Mouse (Mus musculus): ENCODE measurements around the gene Ensa. TPM values are rescaled to one million over a fixed set of nuclear protein-coding genes. Genes with fewer than 3 reads are reported as not detected.

The Ensa gene
- polyA plus RNA-seq, 1 experiment: 13.9 TPM

DNA sequence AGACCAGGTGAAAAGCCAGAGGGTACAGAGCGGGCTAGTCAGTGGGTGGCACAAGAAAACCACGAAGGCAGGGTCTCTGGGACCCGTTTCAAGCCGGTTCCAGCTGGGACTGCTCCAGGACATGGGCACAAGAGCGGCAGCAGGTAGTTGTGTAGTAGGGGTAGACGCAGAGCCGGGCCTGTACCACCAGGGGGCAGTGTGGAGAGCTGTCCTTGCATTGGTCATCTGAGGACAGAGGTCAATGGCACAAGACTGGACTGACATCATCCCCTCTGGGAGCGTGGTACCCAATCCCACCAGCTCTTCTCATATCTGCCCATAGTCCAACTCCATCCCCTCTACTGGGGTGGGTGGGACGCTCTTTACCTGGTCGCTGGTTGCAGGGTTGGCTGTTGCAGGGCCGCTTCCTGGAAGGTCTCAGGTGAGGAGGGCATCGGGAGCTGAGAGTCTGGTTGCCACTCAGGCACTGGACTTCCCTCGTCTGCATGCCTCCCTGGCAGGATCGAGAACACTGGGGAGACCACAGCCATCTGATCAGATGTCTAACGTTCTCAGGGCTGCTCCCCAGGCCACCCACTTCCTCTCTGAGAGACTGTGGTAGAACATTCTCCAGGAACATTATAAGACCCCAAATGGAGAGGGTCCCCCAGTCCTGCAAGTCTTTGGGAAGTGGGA, 52.1 kb downstream of the Ensa start:
- Histone ChIP-seq H3K4me3 (ENCODE audit: control insufficient read depth, low read depth, low read length) (no peak overlapping the region), H3K4me1 (ENCODE audit: control insufficient read depth, insufficient read depth, low read length) (peaks cover 24% of the 10 kb centered on the region), H3K36me3 (ENCODE audit: control insufficient read depth, insufficient read depth, low read length) (no peaks in the 10 kb centered on the region), H3K27me3 (ENCODE audit: control insufficient read depth, insufficient read depth, low read length) (no peaks in the 10 kb centered on the region), H3K27ac (ENCODE audit: control insufficient read depth, insufficient read depth, low read depth, low read length) (peak overlapping the region; percentile 5; the same call in 1 of the 2 replicates)
- TF ChIP-seq CTCF (IDR thresholded peaks at IDR 0.05; ENCODE audit: control insufficient read depth, insufficient read depth, insufficient replicate concordance, low read depth, low read length) (peak; percentile 98), POLR2A (IDR thresholded peaks at IDR 0.05; ENCODE audit: control insufficient read depth, low read depth, low read length) (no peak)

DNA sequence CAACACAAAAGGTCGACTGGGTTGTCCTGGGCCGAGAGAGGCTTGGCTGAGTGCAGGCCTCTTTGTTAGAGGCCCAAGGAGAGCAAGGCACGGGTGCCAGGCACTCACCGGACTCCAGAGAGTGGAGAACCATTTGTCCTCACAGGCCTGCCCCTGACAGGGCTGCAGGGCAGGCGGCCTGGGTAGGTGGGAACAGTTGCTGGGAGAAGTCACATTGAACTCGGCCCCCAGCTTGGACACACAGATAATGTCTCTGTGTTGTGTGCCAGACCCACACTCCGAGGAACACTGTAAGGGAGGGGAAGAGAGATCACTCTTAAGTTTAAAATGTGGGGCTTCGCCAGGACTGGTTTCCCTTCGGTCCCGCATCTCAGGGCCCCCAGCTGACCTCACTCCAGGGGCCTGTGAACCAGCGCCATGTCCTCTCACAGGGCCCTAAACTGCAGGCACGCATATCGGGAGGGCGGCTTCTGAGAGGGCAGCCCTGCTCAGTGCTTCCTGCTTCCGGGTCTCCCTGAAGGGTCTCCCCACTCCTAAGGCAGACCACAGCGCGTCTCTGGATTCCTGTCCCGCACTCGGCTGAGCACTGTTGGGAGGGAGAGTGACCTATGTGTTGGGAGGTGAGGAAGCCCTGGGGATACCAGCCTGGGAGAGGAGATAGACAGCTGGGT, 52.8 kb downstream of the Ensa start:
- no peak overlapping the region for H3K27ac ChIP-seq (ENCODE audit: control insufficient read depth, insufficient read depth, low read depth, low read length)

GRCm38 (mm10) chr3:95679551-95679950, 54.8 kb downstream of the Ensa start:
- H3K4me1 ChIP-seq (ENCODE audit: control insufficient read depth, insufficient read depth, low read length): peaks cover 16% of the 10 kb centered on the region
- no peaks in the 10 kb centered on the region for H3K27me3 ChIP-seq (ENCODE audit: control insufficient read depth, insufficient read depth, low read length)
- no peak overlapping the region for H3K27ac ChIP-seq (ENCODE audit: control insufficient read depth, insufficient read depth, low read depth, low read length)
- no peak overlapping the region for H3K4me3 ChIP-seq (ENCODE audit: control insufficient read depth, low read depth, low read length)
- TF ChIP-seq CTCF (IDR thresholded peaks at IDR 0.05; ENCODE audit: control insufficient read depth, insufficient read depth, insufficient replicate concordance, low read depth, low read length) (no peak), POLR2A (IDR thresholded peaks at IDR 0.05; ENCODE audit: control insufficient read depth, low read depth, low read length) (no peak)
- no peaks in the 10 kb centered on the region for H3K36me3 ChIP-seq (ENCODE audit: control insufficient read depth, insufficient read depth, low read length)

More for the DNA sequence above, 52.8 kb downstream of the Ensa start:
- Histone ChIP-seq H3K27me3 (ENCODE audit: control insufficient read depth, insufficient read depth, low read length) (no peaks in the 10 kb centered on the region), H3K4me3 (ENCODE audit: control insufficient read depth, low read depth, low read length) (no peak overlapping the region), H3K36me3 (ENCODE audit: control insufficient read depth, insufficient read depth, low read length) (no peaks in the 10 kb centered on the region), H3K4me1 (ENCODE audit: control insufficient read depth, insufficient read depth, low read length) (peaks cover 24% of the 10 kb centered on the region)
- TF ChIP-seq CTCF (IDR thresholded peaks at IDR 0.05; ENCODE audit: control insufficient read depth, insufficient read depth, insufficient replicate concordance, low read depth, low read length) (no peak), POLR2A (IDR thresholded peaks at IDR 0.05; ENCODE audit: control insufficient read depth, low read depth, low read length) (no peak)

DNA sequence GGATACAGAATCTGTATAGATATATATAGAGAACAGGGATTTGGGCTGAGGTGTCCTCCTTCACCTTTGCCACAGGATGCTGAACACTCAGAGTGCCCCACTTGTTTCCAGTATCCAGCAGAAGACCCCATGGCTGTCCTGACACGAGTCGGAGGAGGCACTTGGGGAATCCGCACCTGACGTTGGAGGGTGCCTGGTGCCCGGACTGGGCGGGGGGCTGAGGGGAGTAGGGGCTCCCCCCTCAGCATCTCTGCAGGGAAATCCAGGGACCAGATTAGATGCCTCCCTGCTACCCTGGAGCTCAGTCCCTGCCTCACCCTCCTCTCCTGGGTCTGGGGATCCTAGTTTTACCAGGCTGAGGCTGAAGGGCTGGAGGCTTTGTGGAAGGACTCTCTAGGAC, 55.9 kb downstream of the Ensa start:
- H3K4me3 ChIP-seq (ENCODE audit: control insufficient read depth, low read depth, low read length): no peak overlapping the region
- no peaks in the 10 kb centered on the region for H3K36me3 ChIP-seq (ENCODE audit: control insufficient read depth, insufficient read depth, low read length)
- H3K4me1 ChIP-seq (ENCODE audit: control insufficient read depth, insufficient read depth, low read length): peaks cover 10% of the 10 kb centered on the region
- no peaks in the 10 kb centered on the region for H3K27me3 ChIP-seq (ENCODE audit: control insufficient read depth, insufficient read depth, low read length)
- TF ChIP-seq POLR2A (IDR thresholded peaks at IDR 0.05; ENCODE audit: control insufficient read depth, low read depth, low read length): no peak
- TF ChIP-seq CTCF (IDR thresholded peaks at IDR 0.05; ENCODE audit: control insufficient read depth, insufficient read depth, insufficient replicate concordance, low read depth, low read length): no peak
- no peak overlapping the region for H3K27ac ChIP-seq (ENCODE audit: control insufficient read depth, insufficient read depth, low read depth, low read length)

- no peak overlapping the region for H3K4me3 ChIP-seq (ENCODE audit: control insufficient read depth, low read depth, low read length)
- TF ChIP-seq POLR2A (IDR thresholded peaks at IDR 0.05; ENCODE audit: control insufficient read depth, low read depth, low read length) (no peak), CTCF (IDR thresholded peaks at IDR 0.05; ENCODE audit: control insufficient read depth, insufficient read depth, insufficient replicate concordance, low read depth, low read length) (no peak)
- no peaks in the 10 kb centered on the region for H3K36me3 ChIP-seq (ENCODE audit: control insufficient read depth, insufficient read depth, low read length)
- no peaks in the 10 kb centered on the region for H3K27me3 ChIP-seq (ENCODE audit: control insufficient read depth, insufficient read depth, low read length)
- peaks cover 10% of the 10 kb centered on the region for H3K4me1 ChIP-seq (ENCODE audit: control insufficient read depth, insufficient read depth, low read length)
- no peak overlapping the region for H3K27ac ChIP-seq (ENCODE audit: control insufficient read depth, insufficient read depth, low read depth, low read length)
These were observed 56.6 kb downstream of the Ensa start for GRCm38 (mm10) chr3:95681365-95681764.

Other genes with a start within 250 kb of the Ensa start
- gene 4930558C23Rik, start 222.2 kb upstream of the Ensa start, polyA plus RNA-seq (2012; rRNA removed): 198 and 300 TPM in 2 replicates
- gene Arnt, start 190.6 kb upstream of the Ensa start, polyA plus RNA-seq (2012; rRNA removed): 13.6 TPM in 2 replicates
- gene Ctsk, start 125.7 kb upstream of the Ensa start, polyA plus RNA-seq (2012; rRNA removed): 1.2 and 1.9 TPM in 2 replicates
- gene Ctss, start 98.2 kb upstream of the Ensa start, polyA plus RNA-seq (2012; rRNA removed): 1.6 and 1.7 TPM in 2 replicates
- 19.5 and 29.7 TPM in 2 replicates for gene Hormad1, start 65.3 kb upstream of the Ensa start, polyA plus RNA-seq (2012; rRNA removed)
- 6.7 and 7.8 TPM in 2 replicates for gene Golph3l, start 36.1 kb upstream of the Ensa start, polyA plus RNA-seq (2012; rRNA removed)
- 27.4 and 40.2 TPM in 2 replicates for gene Mcl1, start 33.8 kb downstream of the Ensa start, polyA plus RNA-seq (2012; rRNA removed)
- gene Adamtsl4, start 62.9 kb downstream of the Ensa start, polyA plus RNA-seq (2012; rRNA removed): 0.74 and 2.3 TPM in 2 replicates
- gene Ecm1, start 114.6 kb downstream of the Ensa start, polyA plus RNA-seq (2012; rRNA removed): 26.7 and 37.2 TPM in 2 replicates
- gene Tars2, start 135.2 kb downstream of the Ensa start, polyA plus RNA-seq (2012; rRNA removed): 24.7 and 25.7 TPM in 2 replicates
- gene Rprd2, start 193.9 kb downstream of the Ensa start, polyA plus RNA-seq (2012; rRNA removed): 18.4 and 18.6 TPM in 2 replicates
- gene Prpf3, start 230.9 kb downstream of the Ensa start, polyA plus RNA-seq (2012; rRNA removed): 14.9 and 15.5 TPM in 2 replicates
- gene Mrps21, start 246.5 kb downstream of the Ensa start, polyA plus RNA-seq (2012; rRNA removed): 30.5 and 40.4 TPM in 2 replicates